Mouse (Mus musculus): ENCODE measurements around the gene Msln. TPM values are rescaled to one million over a fixed set of nuclear protein-coding genes. Genes with fewer than 3 reads are reported as not detected.
A peak's percentile ranks its signal among the peaks of the same experiment; 100 is the strongest.
"Not testable (repeated sequence)": the region's sequence is repeated elsewhere in the genome, so short reads cannot be mapped to it uniquely, and the experiment has no call there.

Msln gene
- polyA plus RNA-seq, 1 experiment from 2014 or later, result 70.6 TPM

DNA sequence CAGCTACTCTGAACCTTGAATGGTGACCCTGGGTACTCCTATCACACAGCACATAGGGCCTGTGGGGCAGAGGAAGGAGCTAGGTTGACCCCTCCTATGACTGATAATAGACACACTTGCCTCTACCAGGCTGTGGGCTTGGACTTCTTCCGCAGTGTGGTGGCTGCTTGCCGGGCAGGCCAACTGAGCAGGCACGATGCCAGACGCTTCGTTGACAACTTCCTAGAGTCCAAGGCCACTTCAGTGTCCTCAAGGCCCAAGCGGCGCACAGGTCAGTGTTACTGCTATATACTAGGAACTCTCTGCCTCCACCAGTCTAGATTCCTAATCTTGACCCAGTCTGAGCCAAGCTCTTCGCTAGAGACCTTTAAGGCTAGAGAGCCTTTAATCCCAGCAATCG, 10.3 kb downstream of the Msln start:
- DNase-seq (ENCODE audit: low spot score), result no peak
- 93% methylated on average over 9 of the region's 9 CpGs for WGBS
- Histone ChIP-seq H3K36me3 (ENCODE audit: control insufficient read depth, insufficient read depth, low read length) (no peaks in the 10 kb centered on the region), H3K27me3 (ENCODE audit: control insufficient read depth, insufficient read depth, low read length) (no peaks in the 10 kb centered on the region), H3K27ac (replicated peaks) (no peak overlapping the region), H3K4me2 (replicated peaks; ENCODE audit: low read depth) (no peak overlapping the region), H3K9me3 (ENCODE audit: control insufficient read depth, low read length) (no peaks in the 10 kb centered on the region), H3K9ac (ENCODE audit: low read length) (no peak overlapping the region), H3K4me1 (replicated peaks; ENCODE audit: control insufficient read depth, insufficient read depth) (no peaks in the 10 kb centered on the region), H3K4me3 (ENCODE audit: low read depth, low read length) (no peak overlapping the region)
- TF ChIP-seq EP300 (optimal IDR thresholded peaks at IDR 0.05), result no peak
- no peak for TF ChIP-seq CTCF (IDR thresholded peaks at IDR 0.05; ENCODE audit: low read depth)
- ATAC-seq (ENCODE audit: low FRiP score, low TSS enrichment), result no peak

DNA sequence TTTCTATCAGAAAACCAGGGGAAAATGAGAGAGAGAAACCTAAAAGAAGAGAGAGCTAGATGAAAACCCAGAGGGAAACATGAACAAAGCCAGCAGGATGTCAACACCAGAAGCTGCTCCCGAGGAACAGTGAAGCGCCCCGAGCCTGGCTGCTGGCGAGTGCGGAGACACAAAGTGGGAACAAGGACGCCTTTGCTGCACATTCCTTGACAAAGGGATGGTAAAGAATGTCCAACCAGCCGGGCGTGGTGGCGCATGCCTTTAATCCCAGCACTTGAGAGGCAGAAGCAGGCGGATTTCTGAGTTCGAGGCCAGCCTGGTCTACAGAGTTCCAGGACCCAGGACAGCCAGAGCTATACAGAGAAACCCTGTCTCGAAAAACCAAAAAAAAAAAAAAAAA, 12.7 kb downstream of the Msln start:
- not testable (repeated sequence) for H3K4me1 ChIP-seq (replicated peaks; ENCODE audit: control insufficient read depth, insufficient read depth); H3K36me3 ChIP-seq (ENCODE audit: control insufficient read depth, insufficient read depth, low read length); H3K4me2 ChIP-seq (replicated peaks; ENCODE audit: low read depth); ATAC-seq (ENCODE audit: low FRiP score, low TSS enrichment); H3K4me3 ChIP-seq (ENCODE audit: low read depth, low read length); H3K9me3 ChIP-seq (ENCODE audit: control insufficient read depth, low read length); DNase-seq (ENCODE audit: low spot score); H3K9ac ChIP-seq (ENCODE audit: low read length); H3K27me3 ChIP-seq (ENCODE audit: control insufficient read depth, insufficient read depth, low read length); H3K27ac ChIP-seq (replicated peaks)
- WGBS, result 77% methylated on average over 12 of the region's 12 CpGs

DNA sequence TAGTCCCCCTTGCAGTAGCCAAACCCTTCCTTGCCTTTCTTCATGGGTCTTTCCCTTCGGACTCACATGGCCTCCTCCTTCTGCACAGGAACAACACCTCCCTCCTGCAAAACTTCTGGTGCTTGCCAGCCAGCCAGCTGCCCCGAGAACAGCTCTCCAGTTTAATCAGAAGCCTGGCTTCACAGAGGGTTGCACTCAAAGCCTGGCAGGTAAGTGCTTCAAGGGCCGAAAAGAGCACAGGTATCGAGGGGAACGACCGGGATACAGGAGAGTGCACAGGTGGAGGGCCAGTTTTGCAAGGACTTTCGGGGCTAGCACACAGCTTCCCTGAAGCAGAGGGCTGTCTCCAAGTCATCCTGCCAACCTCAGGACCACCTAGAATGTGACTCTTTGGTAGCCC, 15.3 kb downstream of the Msln start:
- DNase-seq (ENCODE audit: low spot score) (no peak), ATAC-seq (ENCODE audit: low FRiP score, low TSS enrichment) (no peak)
- Histone ChIP-seq H3K4me1 (replicated peaks; ENCODE audit: control insufficient read depth, insufficient read depth) (no peaks in the 10 kb centered on the region), H3K27ac (replicated peaks) (no peak overlapping the region), H3K9me3 (ENCODE audit: control insufficient read depth, low read length) (no peaks in the 10 kb centered on the region), H3K4me3 (ENCODE audit: low read depth, low read length) (no peak overlapping the region), H3K27me3 (ENCODE audit: control insufficient read depth, insufficient read depth, low read length) (no peaks in the 10 kb centered on the region), H3K36me3 (ENCODE audit: control insufficient read depth, insufficient read depth, low read length) (no peaks in the 10 kb centered on the region), H3K9ac (ENCODE audit: low read length) (no peak overlapping the region), H3K4me2 (replicated peaks; ENCODE audit: low read depth) (no peak overlapping the region)
- WGBS, result 76% methylated on average over 7 of the region's 7 CpGs
- TF ChIP-seq EP300 (optimal IDR thresholded peaks at IDR 0.05) (no peak), CTCF (IDR thresholded peaks at IDR 0.05; ENCODE audit: low read depth) (no peak)

DNA sequence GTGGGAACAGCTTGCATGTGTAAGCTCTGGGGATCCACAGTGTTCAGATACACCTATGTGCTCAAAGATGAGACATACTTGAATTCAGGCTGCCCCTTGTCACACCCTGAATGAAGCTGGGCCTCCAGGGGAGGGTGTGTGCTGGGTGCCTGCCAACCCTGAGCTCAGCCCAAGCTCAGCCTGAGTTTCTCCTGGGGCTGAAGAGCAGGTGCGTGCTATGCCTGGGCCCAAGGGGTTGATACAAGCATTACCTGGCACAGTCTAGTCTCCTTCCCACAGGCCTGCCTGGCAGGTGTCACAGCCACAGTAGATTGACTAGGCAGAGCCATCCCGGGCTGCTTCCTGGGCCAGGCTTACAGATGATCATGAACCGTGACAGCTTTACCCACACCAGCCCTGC, 18.4 kb downstream of the Msln start, which contains the start of gene Mslnl:
Gene Mslnl (plus strand): TSS at position 298 of the 400 bp plus-strand sequence.
- Histone ChIP-seq H3K4me1 (replicated peaks; ENCODE audit: control insufficient read depth, insufficient read depth) (no peaks in the 10 kb centered on the region), H3K9me3 (ENCODE audit: control insufficient read depth, low read length) (no peaks in the 10 kb centered on the region), H3K27me3 (ENCODE audit: control insufficient read depth, insufficient read depth, low read length) (no peaks in the 10 kb centered on the region), H3K36me3 (ENCODE audit: control insufficient read depth, insufficient read depth, low read length) (no peaks in the 10 kb centered on the region), H3K9ac (ENCODE audit: low read length) (peak within 1 kb of the TSS; percentile 13; the same call in 1 of the 2 replicates), H3K27ac (replicated peaks) (no peak within 1 kb of the TSS), H3K4me2 (replicated peaks; ENCODE audit: low read depth) (no peak within 1 kb of the TSS), H3K4me3 (ENCODE audit: low read depth, low read length) (no peak within 1 kb of the TSS)
- DNase-seq (ENCODE audit: low spot score) (peak; percentile 41), ATAC-seq (ENCODE audit: low FRiP score, low TSS enrichment) (no peak)
- WGBS, result 61% methylated on average over 3 of the region's 3 CpGs
- TF ChIP-seq EP300 (optimal IDR thresholded peaks at IDR 0.05), result no peak
- TF ChIP-seq CTCF (IDR thresholded peaks at IDR 0.05; ENCODE audit: low read depth), result no peak

DNA sequence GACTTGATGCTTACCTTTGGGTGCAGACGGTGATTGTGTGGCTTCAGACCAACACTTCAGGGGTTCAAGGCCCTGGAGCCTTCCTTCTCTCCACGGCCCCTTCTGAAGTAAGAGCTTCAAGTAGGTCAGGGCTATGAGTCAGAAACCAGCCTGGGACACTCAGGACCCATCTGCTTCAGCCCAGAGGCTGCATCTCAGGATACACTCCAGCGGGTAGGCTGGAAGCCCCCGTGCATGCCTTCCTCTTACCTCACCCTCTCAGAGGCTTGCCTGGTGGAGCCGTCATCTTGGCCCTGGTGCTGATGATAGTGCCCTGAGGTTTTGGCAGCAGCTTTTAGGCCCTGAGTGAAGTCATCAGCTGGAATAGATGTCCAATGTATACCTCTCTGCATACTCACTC, 18.9 kb downstream of the Msln start:
- no peak overlapping the region for H3K4me2 ChIP-seq (replicated peaks; ENCODE audit: low read depth)
- H3K4me3 ChIP-seq (ENCODE audit: low read depth, low read length), result no peak overlapping the region
- WGBS, result 83% methylated on average over 5 of the region's 5 CpGs
- no peak overlapping the region for H3K27ac ChIP-seq (replicated peaks)
- H3K9ac ChIP-seq (ENCODE audit: low read length), result no peak overlapping the region
- no peaks in the 10 kb centered on the region for H3K4me1 ChIP-seq (replicated peaks; ENCODE audit: control insufficient read depth, insufficient read depth)
- no peaks in the 10 kb centered on the region for H3K9me3 ChIP-seq (ENCODE audit: control insufficient read depth, low read length)
- ATAC-seq (ENCODE audit: low FRiP score, low TSS enrichment) (no peak), DNase-seq (ENCODE audit: low spot score) (no peak)
- TF ChIP-seq EP300 (optimal IDR thresholded peaks at IDR 0.05), result no peak
- no peak for TF ChIP-seq CTCF (IDR thresholded peaks at IDR 0.05; ENCODE audit: low read depth)
- H3K36me3 ChIP-seq (ENCODE audit: control insufficient read depth, insufficient read depth, low read length), result no peaks in the 10 kb centered on the region
- no peaks in the 10 kb centered on the region for H3K27me3 ChIP-seq (ENCODE audit: control insufficient read depth, insufficient read depth, low read length)

GRCm38 (mm10) chr17:25732082-25732481, 22.1 kb downstream of the Msln start:
- TF ChIP-seq CTCF (IDR thresholded peaks at IDR 0.05; ENCODE audit: low read depth) (peak; percentile 95), EP300 (optimal IDR thresholded peaks at IDR 0.05) (no peak)
- H3K4me1 ChIP-seq (replicated peaks; ENCODE audit: control insufficient read depth, insufficient read depth), result no peaks in the 10 kb centered on the region; the same call in 1 of the 2 replicates
- no peak overlapping the region for H3K9ac ChIP-seq (ENCODE audit: low read length)
- H3K4me3 ChIP-seq (ENCODE audit: low read depth, low read length), result no peak overlapping the region
- H3K27ac ChIP-seq (replicated peaks), result no peak overlapping the region
- H3K4me2 ChIP-seq (replicated peaks; ENCODE audit: low read depth), result no peak overlapping the region
- H3K36me3 ChIP-seq (ENCODE audit: control insufficient read depth, insufficient read depth, low read length), result no peaks in the 10 kb centered on the region
- ATAC-seq (ENCODE audit: low FRiP score, low TSS enrichment) (no peak), DNase-seq (ENCODE audit: low spot score) (peak; percentile 89)
- H3K9me3 ChIP-seq (ENCODE audit: control insufficient read depth, low read length), result no peaks in the 10 kb centered on the region
- H3K27me3 ChIP-seq (ENCODE audit: control insufficient read depth, insufficient read depth, low read length), result no peaks in the 10 kb centered on the region
- WGBS, result 10% methylated on average over 2 of the region's 2 CpGs
